Mouse (Mus musculus) E14TG2a.4 (cell line): ENCODE measurements around the gene Krtap7-1.

Experiments used
- H3K27me3 ChIP-seq: 2 replicates; pipeline ENCODE4 v1.6.1; 2014; ENCODE audit warnings: low read length, control low read depth; ENCODE audit not compliant: insufficient read depth
- H3K36me3 ChIP-seq: 2 replicates; pipeline ENCODE4 v1.6.1; 2014; ENCODE audit warnings: low read length, control low read depth; ENCODE audit not compliant: insufficient read depth
- H3K4me1 ChIP-seq: replicated peaks from 2 replicates; pipeline ENCODE4 v1.6.1; 2014; ENCODE audit warnings: low read depth, low read length, control low read depth
- H3K4me3 ChIP-seq: replicated peaks from 2 replicates; pipeline ENCODE4 v1.5.1; 2014; ENCODE audit warnings: mild to moderate bottlenecking, low read length
- H3K9me3 ChIP-seq: 2 replicates; pipeline ENCODE4 v1.6.1; 2014; ENCODE audit warnings: low read length, control low read depth
- CTCF ChIP-seq: conservative IDR thresholded peaks from 2 replicates; pipeline ENCODE4 v1.5.1; 2014; ENCODE audit warnings: low read length
- NANOG ChIP-seq: IDR thresholded peaks from 2 replicates; pipeline ENCODE4 v1.6.1; 2014; ENCODE audit warnings: borderline replicate concordance, low read length, mixed read lengths
- POU5F1 ChIP-seq: IDR thresholded peaks from 2 replicates; pipeline ENCODE4 v1.6.1; 2014; ENCODE audit warnings: low read length, borderline replicate concordance

The Krtap7-1 gene

GRCm38 (mm10) chr16:89508223-89508622, at the start of gene Krtap7-1:
Krtap7-1 (minus strand) TSS chr16:89508323.
- Histone ChIP-seq H3K4me3 (no peak within 1 kb of the TSS), H3K4me1 (no peaks in the 10 kb centered on the region), H3K36me3 (no peaks in the 10 kb centered on the region), H3K27me3 (no peaks in the 10 kb centered on the region), H3K9me3 (no peaks in the 10 kb centered on the region)
- TF ChIP-seq POU5F1, result no peak
- no peak for TF ChIP-seq NANOG
- TF ChIP-seq CTCF, result no peak

DNA sequence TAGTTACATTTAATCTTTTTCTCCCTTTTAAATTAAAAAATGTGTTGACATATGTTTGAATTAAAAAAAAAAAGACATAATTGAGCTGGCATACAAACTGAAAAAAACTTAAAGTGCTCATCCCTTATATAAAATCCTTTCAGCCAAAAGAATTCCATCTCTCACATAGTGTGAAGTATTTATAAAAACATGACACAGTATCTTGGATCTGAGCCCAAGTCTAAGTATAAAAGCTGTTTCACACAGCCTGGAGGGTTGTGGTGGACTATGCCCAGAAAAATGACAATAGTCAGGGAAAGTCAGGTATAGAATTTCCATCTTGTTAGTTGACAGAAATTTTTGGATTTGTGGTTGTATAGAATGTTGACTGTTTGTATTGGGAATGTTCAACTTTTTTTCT, 42.2 kb upstream of the Krtap7-1 start:
- Histone ChIP-seq H3K36me3 (no peaks in the 10 kb centered on the region), H3K4me1 (no peaks in the 10 kb centered on the region), H3K27me3 (no peaks in the 10 kb centered on the region), H3K9me3 (no peaks in the 10 kb centered on the region), H3K4me3 (no peak overlapping the region)
- TF ChIP-seq NANOG (no peak), POU5F1 (no peak), CTCF (no peak)

GRCm38 (mm10) chr16:89538031-89538484, 29.9 kb upstream of the Krtap7-1 start:
- H3K9me3 ChIP-seq, result no peaks in the 10 kb centered on the region
- H3K36me3 ChIP-seq, result no peaks in the 10 kb centered on the region
- TF ChIP-seq POU5F1, result no peak
- H3K27me3 ChIP-seq, result no peaks in the 10 kb centered on the region
- H3K4me3 ChIP-seq, result no peak overlapping the region
- no peaks in the 10 kb centered on the region for H3K4me1 ChIP-seq

- no peaks in the 10 kb centered on the region for H3K9me3 ChIP-seq
- no peak overlapping the region for H3K4me3 ChIP-seq
- TF ChIP-seq CTCF (no peak), NANOG (no peak), POU5F1 (no peak)
- no peaks in the 10 kb centered on the region for H3K27me3 ChIP-seq
- no peaks in the 10 kb centered on the region for H3K36me3 ChIP-seq
- no peaks in the 10 kb centered on the region for H3K4me1 ChIP-seq
Observed at GRCm38 (mm10) chr16:89537349-89537748, 29.2 kb upstream of the Krtap7-1 start.

DNA sequence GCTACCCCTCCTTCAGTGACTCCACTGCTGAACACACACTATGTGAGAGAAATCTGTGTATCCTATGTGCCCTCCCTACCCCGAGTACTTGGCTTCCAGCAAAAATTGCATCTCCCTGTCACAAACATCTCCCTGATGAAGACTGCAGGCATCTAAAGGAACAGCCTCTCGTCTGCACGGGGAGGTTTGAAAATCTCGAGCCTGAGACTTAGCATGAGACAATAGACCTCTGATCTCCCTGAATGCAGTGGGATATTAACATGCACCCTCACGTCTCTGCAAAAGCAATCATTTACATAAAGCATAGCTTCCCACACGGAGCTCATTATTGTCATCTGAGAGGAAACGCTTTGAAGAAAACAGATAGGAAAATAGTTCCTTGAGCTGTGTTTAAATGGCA, 22.4 kb upstream of the Krtap7-1 start:
- Histone ChIP-seq H3K4me1 (no peaks in the 10 kb centered on the region), H3K9me3 (no peaks in the 10 kb centered on the region), H3K36me3 (no peaks in the 10 kb centered on the region), H3K27me3 (no peaks in the 10 kb centered on the region), H3K4me3 (no peak overlapping the region)
- TF ChIP-seq POU5F1 (no peak), NANOG (no peak)

- no peaks in the 10 kb centered on the region for H3K27me3 ChIP-seq
- no peak overlapping the region for H3K4me3 ChIP-seq
- no peak for TF ChIP-seq CTCF
- no peak for TF ChIP-seq POU5F1
- no peak for TF ChIP-seq NANOG
Observed at GRCm38 (mm10) chr16:89529846-89530245, 21.7 kb upstream of the Krtap7-1 start.

DNA sequence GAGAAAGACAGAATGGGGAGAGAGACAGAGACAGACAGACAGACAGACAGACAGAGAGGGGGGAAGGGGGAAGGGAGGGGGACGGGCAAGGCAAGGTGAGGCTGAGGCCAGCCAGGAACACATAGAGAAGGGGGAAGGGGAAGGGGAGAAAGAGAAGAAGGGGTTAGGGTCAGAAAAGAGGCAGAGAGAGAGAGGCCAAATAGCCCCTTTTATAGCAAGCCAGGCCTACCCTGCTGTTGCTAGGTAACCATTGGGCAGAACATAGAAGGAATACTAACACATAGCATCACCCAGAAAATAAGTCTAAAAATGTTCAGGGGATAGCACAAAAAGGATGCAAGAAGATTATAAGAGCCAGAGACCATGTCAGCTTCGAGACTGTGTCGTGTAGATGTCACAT, 20.3 kb upstream of the Krtap7-1 start:
- Histone ChIP-seq H3K27me3 (no peaks in the 10 kb centered on the region), H3K36me3 (no peaks in the 10 kb centered on the region), H3K4me1 (no peaks in the 10 kb centered on the region), H3K4me3 (no peak overlapping the region), H3K9me3 (peaks cover 7% of the 10 kb centered on the region; the same call in 1 of the 2 replicates)
- TF ChIP-seq POU5F1 (no peak), NANOG (no peak), CTCF (no peak)

More at GRCm38 (mm10) chr16:89529846-89530245, 21.7 kb upstream of the Krtap7-1 start:
- Histone ChIP-seq H3K9me3 (no peaks in the 10 kb centered on the region), H3K4me1 (no peaks in the 10 kb centered on the region), H3K36me3 (no peaks in the 10 kb centered on the region)

GRCm38 (mm10) chr16:89520996-89521395, 12.9 kb upstream of the Krtap7-1 start:
- H3K4me1 ChIP-seq, result no peaks in the 10 kb centered on the region
- H3K9me3 ChIP-seq, result peaks cover 7% of the 10 kb centered on the region; the same call in 1 of the 2 replicates

DNA sequence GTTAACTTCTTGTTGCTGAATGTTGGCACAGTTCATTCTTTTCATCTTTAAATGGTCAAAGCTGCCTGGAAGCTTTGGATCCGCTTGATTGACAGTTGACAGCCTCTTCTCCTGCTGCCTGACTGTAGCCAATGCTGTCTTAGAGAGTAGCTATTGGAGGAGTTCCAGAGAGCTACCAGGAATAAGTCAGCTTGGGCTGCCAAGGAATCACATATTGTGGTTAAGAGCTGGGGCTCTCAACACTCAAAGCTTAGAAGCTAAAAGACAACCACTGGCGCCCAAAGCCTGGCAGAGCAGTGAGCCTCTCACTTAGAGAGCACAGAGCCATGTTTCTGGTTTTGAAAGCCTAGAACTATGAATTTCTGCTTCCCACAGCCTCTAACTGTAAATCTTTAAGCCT, 12.4 kb upstream of the Krtap7-1 start:
- TF ChIP-seq NANOG (no peak), POU5F1 (no peak)

More at GRCm38 (mm10) chr16:89520996-89521395, 12.9 kb upstream of the Krtap7-1 start:
- no peak for TF ChIP-seq CTCF
- TF ChIP-seq NANOG, result no peak
- TF ChIP-seq POU5F1, result no peak
- Histone ChIP-seq H3K4me3 (no peak overlapping the region), H3K36me3 (no peaks in the 10 kb centered on the region), H3K27me3 (no peaks in the 10 kb centered on the region)

More for the DNA sequence above, 12.4 kb upstream of the Krtap7-1 start:
- H3K4me1 ChIP-seq, result no peaks in the 10 kb centered on the region
- no peak overlapping the region for H3K4me3 ChIP-seq
- H3K36me3 ChIP-seq, result no peaks in the 10 kb centered on the region
- no peaks in the 10 kb centered on the region for H3K27me3 ChIP-seq
- peaks cover 7% of the 10 kb centered on the region; the same call in 1 of the 2 replicates for H3K9me3 ChIP-seq
